Mouse (Mus musculus): Measurements from ENCODE around the gene Fscn2.
"Not testable (repeated sequence)": the region's sequence is repeated elsewhere in the genome, so short reads cannot be mapped to it uniquely, and the experiment has no call there.

Fscn2 gene

DNA sequence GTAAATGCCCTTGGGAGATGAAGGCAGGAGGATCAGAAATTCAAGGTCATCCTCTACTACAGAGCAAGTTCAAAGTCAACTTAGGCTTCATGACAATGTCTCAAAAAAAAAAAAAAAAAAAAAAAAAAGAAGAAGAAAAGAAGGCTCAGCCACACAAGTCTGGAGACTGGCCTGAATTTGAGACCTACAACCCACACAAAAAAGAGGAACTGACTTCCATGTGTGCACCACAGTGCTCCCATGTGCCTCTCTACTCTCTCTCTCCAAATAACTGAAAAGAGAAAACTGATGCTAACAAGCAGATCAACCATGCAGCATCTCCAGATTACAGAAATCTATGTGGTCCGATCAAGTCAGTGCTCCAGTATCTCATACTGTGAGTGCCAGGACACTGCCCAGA, 43.5 kb downstream of the Fscn2 start:
- no peak for DNase-seq (ENCODE audit: low spot score)

DNA sequence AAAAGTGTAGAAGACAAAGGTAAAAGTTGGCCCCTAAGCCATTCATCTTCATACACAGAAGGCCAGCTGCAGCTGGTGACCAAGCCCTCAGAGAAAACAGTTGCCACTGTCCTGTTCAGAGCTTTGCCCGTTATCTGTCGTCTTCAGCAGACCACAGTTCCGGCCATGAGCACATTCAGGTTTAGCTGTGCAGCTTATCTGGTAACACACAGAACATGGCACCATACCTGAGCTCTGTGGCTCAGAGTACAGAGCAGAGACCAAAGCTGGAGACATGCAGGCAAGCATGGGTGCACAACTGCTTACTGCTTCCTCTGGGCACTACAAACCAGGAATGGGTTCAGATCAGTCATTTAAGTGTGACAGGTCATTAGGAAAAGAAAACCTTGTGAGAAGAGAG, 44.5 kb downstream of the Fscn2 start:
- DNase-seq (ENCODE audit: low spot score), result no peak

DNA sequence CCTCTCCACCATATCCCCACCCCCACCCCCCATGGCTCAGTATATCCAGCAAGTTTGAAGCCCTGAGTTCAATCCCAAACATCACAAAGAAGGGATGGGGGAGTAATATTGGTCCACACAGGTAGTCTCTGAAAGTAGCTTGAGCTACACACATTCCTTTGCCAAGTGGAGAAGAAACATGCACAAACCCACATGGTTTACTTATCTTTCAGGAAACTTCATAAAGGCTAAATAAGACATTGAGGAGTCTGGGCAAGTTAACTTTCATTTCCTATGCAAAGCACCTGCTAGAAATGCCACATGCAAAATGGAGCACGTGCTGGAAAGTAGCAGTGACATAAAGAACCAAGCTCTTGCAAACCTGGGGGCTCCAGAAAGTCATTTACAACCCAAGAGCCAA, 45.1 kb downstream of the Fscn2 start:
- no peak for DNase-seq (ENCODE audit: low spot score)

DNA sequence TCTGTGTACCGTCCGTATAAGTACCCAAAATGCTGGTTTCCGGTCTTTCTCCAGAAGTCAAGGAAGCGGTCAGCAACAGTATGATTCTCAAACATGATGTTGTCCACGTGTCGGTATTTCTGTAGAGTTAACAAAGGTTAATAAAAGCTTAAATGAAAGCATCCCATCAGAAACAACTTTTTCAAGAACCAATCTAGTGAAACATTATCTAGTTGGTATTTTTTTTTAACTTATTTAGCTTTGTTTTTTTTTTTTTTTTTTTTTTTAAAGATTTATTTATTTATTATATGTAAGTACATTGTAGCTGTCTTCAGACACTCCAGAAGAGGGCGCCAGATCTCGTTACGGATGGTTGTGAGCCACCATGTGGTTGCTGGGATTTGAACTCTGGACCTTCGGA, 52.3 kb downstream of the Fscn2 start:
- not testable (repeated sequence) for DNase-seq (ENCODE audit: low spot score)

Measured in yolk sac, embryonic 10.5 days (tissue).